Mouse (Mus musculus) left cerebral cortex, adult 9 months (tissue): Measurements from ENCODE around the gene Ski.
A peak's percentile ranks its signal among the peaks of the same experiment; 100 is the strongest.

Source experiments
- DNase-seq, 2 experiments: peaks; one replicate each; pipeline ENCODE4 v3.0.0; 2022; ENCODE audit warnings: low spot score in 2 of 2

Ski gene

GRCm38 (mm10) chr4:155234371-155235310 is 12.2 kb upstream of the Ski start:
- DNase-seq = peak in 1 of 2 experiments; percentile 33

- peak; percentile 74 to 91 for DNase-seq
Observed at GRCm38 (mm10) chr4:155233878-155234277, 11.5 kb upstream of the Ski start.

- DNase-seq = no peak
Observed at GRCm38 (mm10) chr4:155228461-155228860, 6.1 kb upstream of the Ski start.

GRCm38 (mm10) chr4:155227986-155228385 is 5.6 kb upstream of the Ski start:
- no peak for DNase-seq

GRCm38 (mm10) chr4:155225918-155226317 is 3.5 kb upstream of the Ski start:
- DNase-seq = no peak

- DNase-seq = no peak
Observed at GRCm38 (mm10) chr4:155223594-155224528, 1.5 kb upstream of the Ski start.

- peak; percentile 95 to 99 for DNase-seq
Observed at GRCm38 (mm10) chr4:155222841-155223593, 625 bp upstream of the Ski start.

- peak in 1 of 2 experiments; percentile 71 for DNase-seq
Observed at GRCm38 (mm10) chr4:155221599-155222551, 517 bp downstream of the Ski start.

- no peak for DNase-seq
Observed at GRCm38 (mm10) chr4:155221106-155221505, 1.3 kb downstream of the Ski start.

GRCm38 (mm10) chr4:155220213-155221100 is 1.9 kb downstream of the Ski start:
- DNase-seq = no peak

GRCm38 (mm10) chr4:155219271-155220212 is 2.9 kb downstream of the Ski start:
- no peak for DNase-seq

- no peak for DNase-seq
Observed at GRCm38 (mm10) chr4:155218104-155218732, 4.2 kb downstream of the Ski start.

- no peak for DNase-seq
Observed at GRCm38 (mm10) chr4:155217241-155218103, 4.9 kb downstream of the Ski start.

GRCm38 (mm10) chr4:155215773-155216630 is 6.4 kb downstream of the Ski start:
- peak in 1 of 2 experiments; percentile 61 for DNase-seq

- no peak for DNase-seq
Observed at GRCm38 (mm10) chr4:155215203-155215602, 7.2 kb downstream of the Ski start.

GRCm38 (mm10) chr4:155214793-155215192 is 7.6 kb downstream of the Ski start:
- no peak for DNase-seq
